Mouse (Mus musculus): ENCODE results near the gene Ercc6. TPM values are rescaled to one million over a fixed set of nuclear protein-coding genes. Genes with fewer than 3 reads are reported as not detected.
A peak's percentile ranks its signal among the peaks of the same experiment; 100 is the strongest.

Gene Ercc6
- total RNA-seq, 4 experiments from 2014 or later, result 23.4 to 28.6 (median 24.3) TPM

DNA sequence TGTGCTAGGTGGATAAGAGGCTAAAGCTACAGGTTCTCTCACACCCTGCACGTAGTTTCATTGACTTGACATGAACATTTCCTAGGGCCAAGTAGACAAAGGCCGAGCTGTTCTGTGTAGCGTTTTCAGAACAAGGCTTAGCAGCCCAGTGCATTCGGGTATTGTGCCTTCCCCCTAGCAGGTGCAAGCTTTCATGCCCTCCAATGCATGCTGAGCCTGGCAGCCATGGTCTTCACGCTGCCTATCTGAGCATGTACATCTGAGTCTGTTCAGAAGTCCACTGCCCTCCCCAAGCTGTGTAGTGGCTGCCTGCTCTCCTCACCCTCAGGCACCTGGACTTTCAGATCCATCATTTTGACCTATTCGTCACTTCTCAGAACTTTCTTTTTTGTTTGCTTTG is 50.3 kb downstream of the Ercc6 start:
- DNase-seq (ENCODE audit: low spot score in 2 of 2), result no peak

DNA sequence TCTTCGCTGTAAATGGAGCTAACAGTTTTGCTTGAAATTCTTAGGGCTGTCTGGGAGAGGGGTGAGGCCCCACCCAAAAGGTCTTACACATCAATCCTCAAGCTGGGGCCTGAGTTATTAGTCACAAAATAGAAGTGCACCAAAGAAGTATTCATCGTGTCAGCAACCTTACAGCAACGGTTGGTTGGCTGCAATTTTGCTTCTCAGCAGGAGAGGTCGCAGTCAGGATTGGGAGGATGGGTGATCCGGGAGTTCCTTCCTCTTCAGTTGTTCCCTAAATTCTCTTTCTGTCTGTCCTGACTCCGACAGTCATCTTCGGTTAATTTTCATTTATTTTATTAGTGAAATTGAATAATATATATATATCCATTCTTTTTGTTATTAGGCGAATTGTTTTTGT is 59.2 kb downstream of the Ercc6 start:
- no peak for DNase-seq (ENCODE audit: low spot score in 2 of 2)

DNA sequence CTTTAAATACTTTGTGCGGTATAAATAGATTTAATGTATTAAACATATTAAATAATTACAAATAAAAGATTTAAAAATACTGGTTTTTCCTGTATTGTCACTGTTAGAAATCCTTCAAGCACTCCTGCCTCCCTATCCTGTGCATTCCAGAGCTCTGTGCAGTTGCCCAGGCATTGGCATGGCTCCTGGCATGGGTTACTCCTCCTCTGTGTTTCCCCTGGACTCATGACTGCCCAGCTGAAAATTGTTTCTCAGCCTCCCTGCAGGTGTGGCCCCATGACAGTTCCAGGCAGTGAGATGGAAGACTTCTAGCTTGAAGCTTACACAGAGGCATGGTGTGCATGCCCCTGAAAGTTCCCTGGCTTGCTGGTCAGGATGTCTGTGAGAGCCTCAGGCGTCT is 65.1 kb downstream of the Ercc6 start:
- no peak for DNase-seq (ENCODE audit: low spot score in 2 of 2)

DNA sequence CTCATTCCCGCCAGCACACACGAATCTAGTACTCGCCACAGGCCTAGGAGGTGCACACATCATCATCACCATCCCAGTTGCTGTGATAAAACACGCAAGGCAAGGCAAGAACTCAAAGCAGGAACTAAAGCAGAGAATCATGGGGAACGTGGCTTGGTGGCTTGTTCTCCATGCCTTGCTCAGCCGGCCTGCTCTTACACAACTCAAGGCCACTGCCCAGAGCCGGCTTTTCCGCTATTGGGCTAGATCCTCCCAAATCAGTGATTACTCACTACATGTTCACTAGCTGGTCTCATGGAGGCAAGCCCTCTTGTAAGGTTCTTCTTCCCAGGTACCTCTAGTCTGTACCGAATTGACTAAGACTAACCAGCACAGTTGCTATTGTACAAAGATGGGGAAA is 70.4 kb downstream of the Ercc6 start:
- DNase-seq (ENCODE audit: low spot score in 2 of 2), result no peak

DNA sequence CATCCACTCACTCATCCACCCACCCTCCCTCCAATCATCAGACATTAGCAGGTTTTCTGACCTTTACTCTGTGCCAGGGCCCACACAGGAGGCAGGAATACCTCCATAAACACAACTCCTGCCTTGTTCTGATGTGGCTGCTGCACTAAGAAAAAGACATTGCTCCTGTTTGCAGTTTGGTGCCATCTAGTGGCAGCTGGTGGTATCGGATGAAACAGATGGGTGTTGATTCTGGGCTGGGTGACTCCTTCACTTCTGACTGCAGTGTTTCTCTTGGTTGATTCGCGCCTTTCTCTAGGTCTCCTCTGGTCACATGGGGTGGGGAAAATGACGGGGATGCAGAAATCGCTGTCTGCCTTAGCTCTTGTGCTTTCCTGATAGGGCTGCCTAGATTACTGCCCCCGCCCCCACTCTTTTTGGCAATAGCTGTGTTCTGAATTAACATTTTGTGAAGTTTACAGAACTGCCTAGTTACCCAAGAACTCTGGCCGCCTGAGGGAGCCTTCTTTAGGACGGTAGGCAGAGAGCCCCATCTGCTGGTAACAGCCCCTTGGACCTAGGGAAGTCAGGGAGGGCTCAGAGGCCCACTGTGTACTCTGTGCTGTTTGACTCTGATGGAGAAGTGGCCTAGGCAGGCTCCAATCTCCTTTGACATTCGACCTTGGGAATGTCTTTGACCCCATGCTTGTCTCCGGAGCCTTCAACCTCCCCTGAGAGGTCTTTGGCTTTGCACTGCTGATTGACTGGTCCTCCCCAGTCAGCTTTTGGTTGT is 73.9 kb downstream of the Ercc6 start:
- peak; percentile 43 to 86 for DNase-seq (ENCODE audit: low spot score in 2 of 2)

DNA sequence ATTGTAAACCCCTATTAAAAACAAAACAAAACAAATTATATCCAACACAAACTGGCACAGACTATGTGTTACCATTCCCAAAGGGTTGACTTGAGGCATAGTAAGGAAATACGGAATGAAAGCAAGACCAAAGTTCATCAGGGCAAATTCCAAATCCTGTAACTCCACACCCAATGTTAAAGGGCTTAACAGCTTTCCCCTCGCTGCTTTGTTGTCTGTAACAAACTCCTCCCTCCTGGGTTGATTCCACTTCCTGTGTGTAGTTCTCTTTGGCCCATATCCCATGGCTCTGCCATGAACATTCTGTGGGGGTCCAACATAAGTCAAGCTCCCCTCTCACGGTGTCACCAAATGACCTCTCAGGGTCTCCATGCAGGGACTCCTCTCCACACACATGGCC is 77.1 kb downstream of the Ercc6 start:
- no peak for DNase-seq (ENCODE audit: low spot score in 2 of 2)

DNA sequence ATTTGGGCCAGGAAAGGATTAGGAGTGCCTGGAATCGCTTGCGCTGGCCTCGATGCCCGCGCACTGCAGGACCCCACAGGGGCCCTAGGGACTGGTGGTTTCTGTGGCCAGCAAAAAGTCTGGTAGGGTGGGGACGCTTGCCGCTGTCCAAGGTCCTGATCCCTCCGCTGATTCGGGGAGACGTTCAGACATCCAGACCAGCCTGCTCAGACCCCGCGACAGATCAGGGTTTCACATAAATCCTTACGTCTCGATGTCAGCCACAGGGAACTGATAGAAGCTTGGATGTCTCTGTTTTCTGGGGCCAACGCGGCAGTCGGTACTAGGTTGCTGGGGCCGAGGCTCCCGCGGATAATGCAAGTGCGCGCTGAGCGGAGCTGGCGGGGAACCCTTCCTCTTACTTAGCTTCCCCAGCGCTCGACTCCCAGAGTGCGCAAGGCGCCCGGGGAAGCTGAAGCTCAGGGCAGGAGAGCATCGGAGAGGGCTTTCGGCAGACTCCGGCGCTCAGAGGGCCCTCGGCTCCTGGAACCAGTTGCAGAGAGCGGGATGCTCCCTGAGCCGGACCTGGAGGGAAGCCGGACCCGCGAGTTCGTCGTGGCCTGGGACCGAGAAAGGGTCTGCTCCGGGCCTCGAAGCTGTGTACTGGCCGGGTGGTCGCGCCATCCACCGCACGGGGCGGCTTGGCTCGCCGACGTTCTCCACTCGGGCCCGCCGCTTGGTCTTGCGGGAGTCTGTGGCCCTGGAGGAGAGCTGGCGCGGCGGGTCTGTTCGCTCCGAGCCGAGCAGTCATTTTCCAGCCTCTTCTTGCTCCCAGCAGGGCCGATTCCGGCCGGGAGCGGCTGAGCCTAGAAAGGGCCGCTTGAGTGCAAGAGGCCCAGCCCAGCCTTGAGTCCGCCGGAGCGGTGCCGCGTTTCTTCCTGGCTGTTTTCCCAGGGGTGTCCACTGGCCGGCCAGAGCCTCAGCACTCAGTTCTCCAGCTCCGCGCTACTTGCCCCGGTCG is 84.2 kb downstream of the Ercc6 start:
- no peak for DNase-seq (ENCODE audit: low spot score in 2 of 2)

DNA sequence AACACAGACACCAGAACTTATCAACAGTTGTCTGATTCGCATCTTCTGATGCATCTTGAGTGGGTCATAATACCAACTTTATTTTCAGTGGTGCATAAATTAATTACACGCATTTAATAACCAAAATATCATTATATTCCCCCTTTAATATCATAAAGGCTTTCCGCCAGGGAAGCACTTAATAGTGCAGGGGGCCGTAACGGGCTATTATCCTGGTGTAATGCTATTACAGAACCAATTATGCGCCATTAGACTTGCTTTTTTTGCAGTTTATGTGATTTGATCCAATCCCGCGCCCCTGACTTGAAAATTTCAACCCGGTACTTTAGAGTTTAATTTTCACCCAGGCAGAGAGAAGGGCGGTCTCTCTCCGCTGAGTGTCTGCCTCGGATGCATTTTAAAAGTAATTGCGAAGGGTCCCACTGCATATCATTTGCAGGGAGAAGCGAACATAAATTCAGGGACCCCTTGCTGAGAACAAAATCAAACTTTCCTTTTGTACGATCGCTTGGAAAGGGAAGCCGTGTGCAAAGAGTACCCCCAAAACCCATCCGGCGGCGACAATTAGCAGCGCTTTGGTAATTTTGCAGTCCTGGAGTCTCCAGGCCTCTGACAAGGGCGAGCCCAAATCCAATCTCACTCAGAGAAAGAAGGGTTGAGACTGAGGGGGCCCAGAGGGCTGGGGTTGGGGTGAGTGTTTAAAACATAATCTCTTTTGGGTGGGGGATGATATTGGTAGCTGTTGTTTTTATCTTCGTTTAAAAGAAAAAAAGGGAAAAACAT is 85.3 kb downstream of the Ercc6 start:
- DNase-seq (ENCODE audit: low spot score in 2 of 2), result no peak

DNA sequence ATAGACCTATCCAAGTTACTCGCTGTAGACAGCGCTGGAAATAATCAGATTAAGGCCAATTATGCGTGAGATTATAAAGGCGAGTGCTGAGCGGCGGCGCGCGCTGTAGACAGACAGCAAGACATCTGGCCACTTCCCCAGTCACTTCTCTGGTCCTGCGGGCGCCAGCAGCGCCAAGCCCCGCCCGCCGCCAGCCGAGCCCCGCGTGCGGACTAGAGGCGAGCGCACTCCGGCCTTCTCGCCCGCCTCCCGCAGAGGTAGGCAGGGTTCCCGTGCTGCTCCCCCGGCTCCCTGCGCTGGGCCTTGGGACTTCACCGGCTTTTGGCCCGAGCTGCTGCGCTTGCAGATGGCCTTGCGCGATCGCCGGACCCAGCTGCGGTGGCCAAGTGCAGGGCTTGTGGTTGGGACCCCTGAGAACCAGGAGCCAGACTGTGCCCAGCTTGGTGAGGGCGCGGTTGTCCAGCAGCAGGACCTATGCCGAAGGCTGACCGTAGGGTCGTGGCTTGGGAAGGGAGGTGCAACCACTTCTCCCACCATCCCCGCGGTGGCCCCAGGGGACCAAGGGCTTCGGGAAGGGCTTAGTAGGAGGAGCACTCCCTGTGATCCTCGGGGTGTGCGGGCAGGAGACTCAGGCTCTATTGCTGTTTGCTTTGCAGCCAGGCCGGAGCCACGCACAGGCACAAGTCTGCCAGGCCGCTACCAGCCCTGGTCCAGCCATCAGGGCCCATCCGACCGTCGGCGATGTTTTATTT is 86.1 kb downstream of the Ercc6 start, which contains the start of gene Prrxl1:
TSS of gene Prrxl1 (plus strand) at position 118 of the 752 bp plus-strand sequence.
- no peak for DNase-seq (ENCODE audit: low spot score in 2 of 2)

DNA sequence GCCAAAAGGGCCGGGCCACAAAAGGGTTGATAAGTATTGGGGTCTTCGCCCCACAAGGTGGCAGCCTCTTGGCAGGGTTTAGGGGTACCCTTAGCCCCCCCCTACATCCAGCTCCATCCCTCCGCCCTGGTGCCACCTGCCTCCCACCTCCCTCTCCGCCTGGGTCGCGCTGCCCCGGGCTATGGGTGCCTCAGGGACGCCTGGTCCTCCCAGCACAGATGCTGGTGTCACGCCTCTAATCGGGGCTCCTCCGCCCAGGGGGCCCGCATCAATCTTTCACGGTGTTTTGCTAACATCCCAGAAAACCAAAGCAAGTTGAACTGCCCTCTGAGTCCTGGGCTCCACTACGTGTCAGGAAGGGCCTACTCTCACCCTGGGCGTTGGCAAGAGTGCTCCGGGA is 86.8 kb downstream of the Ercc6 start:
- DNase-seq (ENCODE audit: low spot score in 2 of 2), result no peak

DNA sequence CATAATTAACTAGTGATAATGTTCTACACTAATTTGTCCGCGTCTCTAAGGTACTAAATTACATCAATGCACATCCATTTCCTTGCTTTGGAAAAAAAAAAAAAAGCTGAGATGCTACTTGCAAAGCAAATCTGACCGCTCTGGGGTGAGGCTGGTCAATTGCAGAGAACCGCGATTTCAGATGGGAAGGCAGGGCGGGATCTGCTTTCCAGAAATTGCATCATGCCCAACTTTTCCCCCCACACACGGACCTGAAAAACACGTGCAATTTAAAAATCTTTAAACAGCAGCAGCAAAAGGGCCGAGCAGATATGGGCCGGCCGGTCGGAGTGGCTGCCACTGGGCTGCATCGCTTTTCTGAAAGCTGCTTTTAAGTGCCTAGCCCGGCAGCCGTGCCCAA is 92.2 kb downstream of the Ercc6 start:
- DNase-seq (ENCODE audit: low spot score in 2 of 2), result no peak

DNA sequence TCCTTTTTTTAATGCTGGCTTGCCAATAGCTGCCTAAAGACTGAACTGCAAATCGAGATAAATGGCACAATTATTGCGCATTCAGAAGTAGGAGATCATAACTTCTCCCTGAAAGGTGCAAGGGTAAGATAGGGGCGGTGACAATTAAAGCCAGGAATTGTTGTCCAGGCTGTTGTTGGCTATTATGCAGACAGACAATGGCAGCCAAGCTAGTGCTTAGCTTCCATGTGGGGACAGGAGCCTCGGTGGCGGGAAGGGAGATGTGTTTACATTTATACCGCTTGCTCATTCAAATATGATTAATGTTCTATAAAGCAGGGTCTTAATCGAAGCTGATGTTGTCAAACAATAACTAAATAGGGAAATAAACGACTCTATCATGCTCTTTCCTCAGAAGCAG is 93.0 kb downstream of the Ercc6 start:
- no peak for DNase-seq (ENCODE audit: low spot score in 2 of 2)

DNA sequence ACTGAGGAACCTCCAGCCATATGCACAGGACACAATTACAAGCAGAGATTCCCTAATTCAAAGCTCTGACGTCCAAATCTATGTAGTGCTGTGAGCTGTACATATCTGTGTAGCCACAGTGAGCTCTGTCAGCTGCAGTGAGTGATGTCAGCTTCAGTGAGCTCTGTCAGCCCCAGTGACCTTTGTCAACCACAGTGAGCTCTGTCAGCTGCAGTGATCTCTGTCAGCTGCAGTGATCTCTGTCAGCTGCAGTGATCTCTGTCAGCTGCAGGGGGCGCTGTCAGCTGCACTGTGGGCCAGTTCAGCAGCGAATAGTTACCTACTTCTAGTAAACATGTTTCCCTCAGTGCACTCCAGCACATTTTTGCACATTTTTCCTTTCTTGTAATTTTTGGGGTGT is 96.1 kb downstream of the Ercc6 start:
- peak in 1 of 2 experiments; percentile 45 for DNase-seq (ENCODE audit: low spot score in 2 of 2)

DNA sequence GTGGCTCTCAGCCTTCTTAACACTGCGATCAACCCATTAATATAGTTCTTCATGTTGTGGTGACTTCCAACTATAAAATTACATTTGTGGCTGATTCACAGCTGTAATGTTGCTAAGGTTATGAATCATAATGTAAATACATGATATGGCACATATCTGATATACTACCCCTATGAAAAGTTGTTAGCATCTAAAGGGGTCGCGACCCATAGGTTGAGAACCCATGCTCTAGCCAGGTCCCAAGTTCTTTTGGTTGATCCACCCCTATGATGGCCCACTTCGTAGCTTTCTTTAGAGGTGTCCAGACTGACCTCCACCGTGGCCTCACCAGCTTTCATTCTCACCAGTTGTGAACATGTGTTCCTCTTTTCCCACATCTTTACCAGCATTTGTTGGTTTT is 103.9 kb downstream of the Ercc6 start:
- no peak for DNase-seq (ENCODE audit: low spot score in 2 of 2)

DNA sequence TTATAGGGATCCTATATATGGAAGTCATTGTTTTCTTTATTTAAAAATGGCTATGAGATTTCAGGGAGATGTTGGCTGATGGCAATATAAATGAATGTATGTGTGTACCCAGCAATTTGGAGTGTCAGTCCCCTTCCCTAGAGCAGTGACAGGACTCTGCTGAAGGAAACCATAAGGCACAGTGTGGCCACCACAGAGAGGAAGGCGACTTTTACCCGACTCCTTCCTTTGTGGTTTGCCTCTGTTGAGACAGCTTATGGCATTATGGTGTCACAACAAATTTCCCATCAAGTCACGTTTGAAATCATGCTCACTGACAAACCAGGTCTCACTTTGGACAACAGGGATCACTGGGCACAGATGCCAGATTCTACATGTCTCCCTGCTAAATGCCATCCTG is 110.9 kb downstream of the Ercc6 start:
- DNase-seq (ENCODE audit: low spot score in 2 of 2), result no peak

DNA sequence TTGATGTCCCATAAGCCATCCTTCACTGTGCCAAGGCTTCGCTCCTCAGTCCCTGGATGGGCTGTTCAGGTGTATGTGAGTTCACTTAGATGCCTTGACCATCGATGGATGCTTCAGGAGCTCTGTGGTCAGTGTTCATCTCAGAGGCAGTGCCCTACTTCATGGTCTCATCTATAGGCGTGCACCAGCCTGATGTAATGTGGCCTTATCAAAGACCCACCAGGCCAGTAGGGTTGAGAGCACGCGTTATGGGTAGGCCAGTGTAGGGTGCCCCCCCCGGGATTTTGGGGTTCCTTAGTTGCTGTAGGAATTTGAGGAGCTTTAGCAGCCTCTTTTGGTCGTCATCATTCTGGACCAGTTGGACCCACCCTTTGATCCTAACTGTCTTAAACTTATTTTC is 111.5 kb downstream of the Ercc6 start:
- no peak for DNase-seq (ENCODE audit: low spot score in 2 of 2)

DNA sequence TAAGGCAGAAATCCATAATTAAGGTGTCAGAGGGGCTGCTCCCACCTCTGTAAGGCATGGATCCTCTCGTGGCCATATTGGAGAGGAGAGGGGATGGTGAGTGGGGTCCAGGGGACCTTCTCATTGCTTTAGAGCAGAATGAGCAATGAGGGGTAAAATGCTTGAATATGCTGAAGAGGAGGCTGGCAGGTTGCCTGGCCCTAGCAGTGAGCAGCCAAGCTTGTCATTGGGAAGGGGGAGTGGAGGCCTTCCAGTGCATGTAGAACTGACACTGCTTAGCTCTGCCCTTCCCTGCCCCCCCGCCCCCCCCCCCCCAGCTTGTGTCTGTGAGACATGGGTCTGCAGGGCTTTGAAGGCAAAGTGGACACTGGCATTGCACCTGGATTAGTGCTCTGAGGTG is 114.0 kb downstream of the Ercc6 start:
- no peak for DNase-seq (ENCODE audit: low spot score in 2 of 2)

DNA sequence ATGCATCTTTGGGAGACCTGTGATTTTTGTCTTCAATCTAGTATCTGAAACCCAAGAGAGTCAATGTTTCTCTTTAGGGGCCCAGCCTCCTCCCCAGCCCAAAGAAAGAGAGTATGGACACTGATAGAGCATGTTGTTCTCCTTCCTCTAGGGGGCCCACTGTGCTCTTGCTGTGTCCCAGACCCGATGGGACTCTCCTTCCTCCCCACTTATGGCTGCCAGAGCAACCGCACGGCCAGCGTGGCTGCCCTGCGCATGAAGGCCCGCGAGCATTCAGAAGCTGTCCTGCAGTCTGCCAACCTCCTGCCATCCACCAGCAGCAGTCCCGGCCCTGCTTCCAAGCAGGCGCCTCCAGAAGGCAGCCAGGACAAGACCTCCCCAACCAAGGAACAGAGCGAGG is 115.3 kb downstream of the Ercc6 start:
- no peak for DNase-seq (ENCODE audit: low spot score in 2 of 2)

All from layer of hippocampus, adult 8-10 months (tissue).